ENCODE assay signal across 16 mouse cellular contexts in the genomic region with DNA sequence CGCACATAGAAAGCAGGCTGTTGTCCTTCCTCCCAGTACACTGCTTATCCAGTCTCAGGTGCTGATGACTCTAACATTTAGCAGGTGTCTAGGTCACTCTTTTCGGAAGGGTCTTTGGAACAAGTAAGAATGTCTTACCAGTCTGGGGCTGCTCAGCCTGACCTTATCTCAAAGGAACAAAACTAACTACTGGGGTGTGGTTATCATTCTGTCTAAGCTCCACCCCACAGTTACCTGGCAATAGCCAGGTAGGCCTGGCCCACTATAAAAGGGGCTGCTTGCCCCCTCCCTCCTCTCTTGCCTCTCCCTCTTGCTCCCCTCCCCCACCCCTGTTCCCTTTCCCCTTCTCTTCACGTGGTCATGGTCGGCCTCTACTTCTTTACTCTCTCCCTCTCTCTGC. TPM values are rescaled to one million over a fixed set of nuclear protein-coding genes. Genes with fewer than 3 reads are reported as not detected.
"Had no signal": no experiment of that assay in that cellular context is flagged by ENCODE, and none has a peak within 500 bp of the region (broad histone marks: within the 10 kb centered on the region; RNA-seq: fewer than 3 reads in every experiment).

No protein-coding gene starts in this region.

- DNase-seq: lung, adult 2 months; lung, postnatal 14 days; lung, postnatal 36 days; right cerebral cortex, postnatal 14 days; thymus, adult 2 months; thymus, postnatal 25 days; thymus, postnatal 4 days had no signal

- ATAC-seq: lung, postnatal 0 days; midbrain, embryonic 13.5 days; midbrain, embryonic 15.5 days had no signal

- H3K27me3 ChIP-seq: lung, embryonic 15.5 days; midbrain, embryonic 13.5 days; midbrain, embryonic 15.5 days; neural tube, embryonic 12.5 days had no signal

- H3K4me3 ChIP-seq: lung, embryonic 15.5 days; megakaryocyte, embryonic 14.5 days; midbrain, embryonic 13.5 days; midbrain, embryonic 15.5 days; neural tube, embryonic 12.5 days had no signal

- H3K27ac ChIP-seq: lung, embryonic 15.5 days; macrophage; midbrain, embryonic 13.5 days; midbrain, embryonic 15.5 days; neural tube, embryonic 12.5 days had no signal

- H3K4me1 ChIP-seq: lung, embryonic 15.5 days; midbrain, embryonic 13.5 days; midbrain, embryonic 15.5 days; neural tube, embryonic 12.5 days had no signal

- H3K4me2 ChIP-seq: lung, embryonic 15.5 days; midbrain, embryonic 11.5 days; midbrain, embryonic 13.5 days; midbrain, embryonic 15.5 days; neural tube, embryonic 12.5 days had no signal

- H3K9ac ChIP-seq: lung, embryonic 15.5 days; midbrain, embryonic 13.5 days; midbrain, embryonic 15.5 days; neural tube, embryonic 12.5 days had no signal

- H3K36me3 ChIP-seq: lung, embryonic 15.5 days; midbrain, embryonic 13.5 days; midbrain, embryonic 15.5 days; neural tube, embryonic 12.5 days had no signal

- H3K9me3 ChIP-seq: lung, embryonic 15.5 days; megakaryocyte, embryonic 14.5 days; midbrain, embryonic 13.5 days; midbrain, embryonic 15.5 days; neural tube, embryonic 12.5 days had no signal

RNA-seq across cellular contexts. Expression of a gene that starts 30.9 kb away (rescaled TPM):
- total RNA-seq: monocyte, adult 5-6 weeks had no signal
